Mouse (Mus musculus): Measurements from ENCODE around the gene Myo7a.
A peak's percentile ranks its signal among the peaks of the same experiment; 100 is the strongest.

Gene Myo7a

GRCm38 (mm10) chr7:98142648-98143047 lies 23.3 kb upstream of the Myo7a start:
- DNase-seq (ENCODE audit: low read depth), result no peak

GRCm38 (mm10) chr7:98142247-98142646 lies 22.9 kb upstream of the Myo7a start:
- no peak for DNase-seq (ENCODE audit: low read depth)

- no peak for DNase-seq (ENCODE audit: low read depth)
These were observed 21.9 kb upstream of the Myo7a start for GRCm38 (mm10) chr7:98141206-98141605.

GRCm38 (mm10) chr7:98140597-98140996 lies 21.3 kb upstream of the Myo7a start:
- DNase-seq (ENCODE audit: low read depth), result no peak

- DNase-seq (ENCODE audit: low read depth), result no peak
These were observed 19.9 kb upstream of the Myo7a start for GRCm38 (mm10) chr7:98139216-98139615.

- DNase-seq (ENCODE audit: low read depth), result no peak
These were observed 18.7 kb upstream of the Myo7a start for GRCm38 (mm10) chr7:98137995-98138394.

GRCm38 (mm10) chr7:98137583-98137982 lies 18.3 kb upstream of the Myo7a start:
- no peak for DNase-seq (ENCODE audit: low read depth)

GRCm38 (mm10) chr7:98131751-98132150 lies 12.4 kb upstream of the Myo7a start:
- no peak for DNase-seq (ENCODE audit: low read depth)

- peak; percentile 53 for DNase-seq (ENCODE audit: low read depth)
These were observed 6.1 kb upstream of the Myo7a start for GRCm38 (mm10) chr7:98125473-98125872.

GRCm38 (mm10) chr7:98124701-98125100 lies 5.4 kb upstream of the Myo7a start:
- DNase-seq (ENCODE audit: low read depth), result no peak

GRCm38 (mm10) chr7:98121673-98122072 lies 2.3 kb upstream of the Myo7a start:
- DNase-seq (ENCODE audit: low read depth), result no peak

GRCm38 (mm10) chr7:98121241-98121640 lies 1.9 kb upstream of the Myo7a start:
- no peak for DNase-seq (ENCODE audit: low read depth)

GRCm38 (mm10) chr7:98120325-98120724 lies 1.0 kb upstream of the Myo7a start:
- DNase-seq (ENCODE audit: low read depth), result peak; percentile 56

GRCm38 (mm10) chr7:98119961-98120232 lies 573 bp upstream of the Myo7a start:
- no peak for DNase-seq (ENCODE audit: low read depth)

- DNase-seq (ENCODE audit: low read depth), result no peak
These were observed 2.2 kb downstream of the Myo7a start for GRCm38 (mm10) chr7:98117012-98117660.

- DNase-seq (ENCODE audit: low read depth), result no peak
These were observed 4.7 kb downstream of the Myo7a start for GRCm38 (mm10) chr7:98114656-98115055.

- no peak for DNase-seq (ENCODE audit: low read depth)
These were observed 8.1 kb downstream of the Myo7a start for GRCm38 (mm10) chr7:98111233-98111632.

GRCm38 (mm10) chr7:98109771-98110170 lies 9.6 kb downstream of the Myo7a start:
- no peak for DNase-seq (ENCODE audit: low read depth)

- no peak for DNase-seq (ENCODE audit: low read depth)
These were observed 10.5 kb downstream of the Myo7a start for GRCm38 (mm10) chr7:98108636-98109430.

GRCm38 (mm10) chr7:98106272-98106671 lies 13.1 kb downstream of the Myo7a start:
- no peak for DNase-seq (ENCODE audit: low read depth)

GRCm38 (mm10) chr7:98104481-98105435 lies 14.6 kb downstream of the Myo7a start:
- DNase-seq (ENCODE audit: low read depth), result no peak

- DNase-seq (ENCODE audit: low read depth), result no peak
These were observed 15.4 kb downstream of the Myo7a start for GRCm38 (mm10) chr7:98103942-98104292.
